Mouse (Mus musculus): Measurements from ENCODE around the gene Stk32b. TPM values are rescaled to one million over a fixed set of nuclear protein-coding genes. Genes with fewer than 3 reads are reported as not detected.

The Stk32b gene
- total and polyA plus RNA-seq, 3 experiments = 0.29 to 0.88 (median 0.45) TPM

- Histone ChIP-seq H3K79me2 (replicated peaks; ENCODE audit: control insufficient read depth, insufficient read depth, low read length) (no peaks in the 10 kb centered on the region), H3K36me3 (ENCODE audit: control insufficient read depth, insufficient read depth, low read length) (no peaks in the 10 kb centered on the region), H3K9ac (ENCODE audit: low read depth, low read length) (no peak overlapping the region), H3K27ac (no peak overlapping the region), H3K4me1 (ENCODE audit: control insufficient read depth, insufficient read depth, low read length) (no peaks in the 10 kb centered on the region), H3K4me3 (no peak overlapping the region), H3K27me3 (ENCODE audit: control insufficient read depth, insufficient read depth, low read length) (no peaks in the 10 kb centered on the region)
- intact Hi-C loops (cut with DNase I) = no loop called here
- WGBS = 69% methylated on average over 5 of the region's 5 CpGs
- TF ChIP-seq CTCF (IDR thresholded peaks at IDR 0.05) (no peak), POLR2A (IDR thresholded peaks at IDR 0.05; ENCODE audit: insufficient read depth, low read depth, low read length) (no peak), EP300 (IDR thresholded peaks at IDR 0.05; ENCODE audit: insufficient read depth, low read depth, low read length) (no peak)
- DNase-seq = no peak
Measured at GRCm38 (mm10) chr5:37655208-37655607, 61.8 kb downstream of the Stk32b start.

DNA sequence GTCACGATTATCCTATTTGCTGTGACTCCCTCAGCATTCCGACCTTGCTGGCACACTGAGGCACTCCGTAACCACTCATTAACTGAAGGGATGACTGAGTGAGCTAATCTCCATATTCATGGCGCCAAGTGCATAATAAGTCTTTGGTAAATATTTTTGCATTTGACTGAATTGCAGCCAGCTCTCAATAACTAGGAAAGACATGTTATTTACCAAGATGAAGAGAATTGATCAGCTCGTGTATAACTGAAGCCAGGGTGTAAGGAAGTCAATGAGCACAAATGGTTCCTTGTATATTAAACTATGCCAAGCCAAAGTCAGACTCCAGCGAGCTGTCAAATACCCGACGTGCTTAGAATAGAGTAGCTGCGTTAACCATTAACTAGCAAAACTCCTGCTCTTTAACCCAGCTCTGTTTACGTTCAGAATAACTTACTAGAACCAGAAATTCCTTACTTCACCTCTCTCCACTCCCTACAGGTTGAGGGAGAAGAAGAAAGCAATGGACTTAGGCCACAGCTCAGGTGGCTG, 66.2 kb downstream of the Stk32b start:
- no peak overlapping the region for H3K9ac ChIP-seq (ENCODE audit: low read depth, low read length)
- H3K79me2 ChIP-seq (replicated peaks; ENCODE audit: control insufficient read depth, insufficient read depth, low read length) = no peaks in the 10 kb centered on the region
- no peak overlapping the region for H3K4me3 ChIP-seq
- 73% methylated on average over 10 of the region's 10 CpGs for whole genome bisulfite sequencing
- H3K36me3 ChIP-seq (ENCODE audit: control insufficient read depth, insufficient read depth, low read length) = no peaks in the 10 kb centered on the region
- H3K27ac ChIP-seq = no peak overlapping the region
- DNase-seq = no peak
- no peaks in the 10 kb centered on the region for H3K4me1 ChIP-seq (ENCODE audit: control insufficient read depth, insufficient read depth, low read length)
- intact Hi-C loops (cut with DNase I) = no loop called here
- no peaks in the 10 kb centered on the region for H3K27me3 ChIP-seq (ENCODE audit: control insufficient read depth, insufficient read depth, low read length)
- TF ChIP-seq POLR2A (IDR thresholded peaks at IDR 0.05; ENCODE audit: insufficient read depth, low read depth, low read length) = no peak
- TF ChIP-seq CTCF (IDR thresholded peaks at IDR 0.05) = no peak
- TF ChIP-seq EP300 (IDR thresholded peaks at IDR 0.05; ENCODE audit: insufficient read depth, low read depth, low read length) = no peak

DNA sequence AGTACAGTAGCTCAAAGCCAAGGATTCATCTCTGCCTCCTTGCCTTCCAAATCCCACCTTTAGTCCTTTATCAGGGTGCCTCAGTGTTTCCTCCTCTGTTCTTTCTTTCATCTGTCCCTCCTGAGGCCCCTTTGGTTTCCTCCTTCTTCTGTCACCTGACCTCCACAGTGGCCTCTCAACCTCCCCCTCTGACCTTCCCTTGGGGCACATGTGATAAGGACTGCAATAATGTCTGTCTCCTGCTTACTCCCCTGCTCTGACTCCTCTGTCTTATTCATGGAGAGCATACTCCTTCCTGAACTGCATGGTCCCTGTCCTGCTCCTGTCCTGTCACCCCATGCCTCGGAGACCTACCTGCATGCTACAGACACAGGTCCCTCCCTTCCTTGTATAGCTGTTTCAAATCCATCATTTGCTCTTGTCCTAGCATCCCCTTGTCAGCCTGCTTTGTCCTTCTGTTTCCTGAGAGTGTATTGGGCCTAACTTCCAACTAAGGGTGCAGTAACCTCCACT, 66.8 kb downstream of the Stk32b start:
- Histone ChIP-seq H3K4me3 (no peak overlapping the region), H3K79me2 (replicated peaks; ENCODE audit: control insufficient read depth, insufficient read depth, low read length) (no peaks in the 10 kb centered on the region), H3K27me3 (ENCODE audit: control insufficient read depth, insufficient read depth, low read length) (no peaks in the 10 kb centered on the region), H3K36me3 (ENCODE audit: control insufficient read depth, insufficient read depth, low read length) (no peaks in the 10 kb centered on the region), H3K9ac (ENCODE audit: low read depth, low read length) (no peak overlapping the region), H3K4me1 (ENCODE audit: control insufficient read depth, insufficient read depth, low read length) (no peaks in the 10 kb centered on the region), H3K27ac (no peak overlapping the region)
- intact Hi-C loops (cut with DNase I) = no loop called here
- TF ChIP-seq POLR2A (IDR thresholded peaks at IDR 0.05; ENCODE audit: insufficient read depth, low read depth, low read length) (no peak), EP300 (IDR thresholded peaks at IDR 0.05; ENCODE audit: insufficient read depth, low read depth, low read length) (no peak), CTCF (IDR thresholded peaks at IDR 0.05) (no peak)
- DNase-seq = no peak
- 80% methylated on average over 1 of the region's 1 CpGs for WGBS

DNA sequence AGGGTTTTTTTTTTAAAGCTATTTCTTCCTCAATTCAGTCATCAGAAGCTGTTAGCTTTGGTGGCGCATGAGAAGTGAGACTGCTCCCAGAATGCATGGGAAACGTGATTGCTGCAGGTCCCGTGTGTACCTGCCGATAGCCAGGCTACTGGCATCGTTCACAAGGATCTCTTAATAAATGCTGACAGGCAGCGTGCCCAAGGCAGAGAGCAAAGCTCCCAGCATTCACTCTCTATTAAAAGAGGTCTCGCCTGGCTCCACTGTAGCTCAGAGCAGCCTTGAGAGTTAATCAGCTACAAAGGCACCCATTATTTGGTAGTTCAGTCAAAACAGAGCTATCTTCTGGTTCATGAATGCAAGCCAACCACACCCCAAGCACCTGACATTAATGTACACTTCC, 72.9 kb downstream of the Stk32b start:
- H3K79me2 ChIP-seq (replicated peaks; ENCODE audit: control insufficient read depth, insufficient read depth, low read length) = no peaks in the 10 kb centered on the region
- H3K36me3 ChIP-seq (ENCODE audit: control insufficient read depth, insufficient read depth, low read length) = no peaks in the 10 kb centered on the region
- H3K27ac ChIP-seq = no peak overlapping the region
- no peak overlapping the region for H3K4me3 ChIP-seq
- H3K27me3 ChIP-seq (ENCODE audit: control insufficient read depth, insufficient read depth, low read length) = no peaks in the 10 kb centered on the region
- WGBS = 79% methylated on average over 7 of the region's 7 CpGs
- intact Hi-C loops (cut with DNase I) = no loop called here
- H3K9ac ChIP-seq (ENCODE audit: low read depth, low read length) = no peak overlapping the region
- DNase-seq = no peak
- TF ChIP-seq EP300 (IDR thresholded peaks at IDR 0.05; ENCODE audit: insufficient read depth, low read depth, low read length) (no peak), POLR2A (IDR thresholded peaks at IDR 0.05; ENCODE audit: insufficient read depth, low read depth, low read length) (no peak), CTCF (IDR thresholded peaks at IDR 0.05) (no peak)
- no peaks in the 10 kb centered on the region for H3K4me1 ChIP-seq (ENCODE audit: control insufficient read depth, insufficient read depth, low read length)

GRCm38 (mm10) chr5:37642486-37642885, 74.5 kb downstream of the Stk32b start:
- Histone ChIP-seq H3K79me2 (replicated peaks; ENCODE audit: control insufficient read depth, insufficient read depth, low read length) (no peaks in the 10 kb centered on the region), H3K27ac (no peak overlapping the region), H3K9ac (ENCODE audit: low read depth, low read length) (no peak overlapping the region), H3K4me3 (no peak overlapping the region), H3K27me3 (ENCODE audit: control insufficient read depth, insufficient read depth, low read length) (no peaks in the 10 kb centered on the region), H3K4me1 (ENCODE audit: control insufficient read depth, insufficient read depth, low read length) (no peaks in the 10 kb centered on the region), H3K36me3 (ENCODE audit: control insufficient read depth, insufficient read depth, low read length) (no peaks in the 10 kb centered on the region)
- no peak for TF ChIP-seq CTCF (IDR thresholded peaks at IDR 0.05)
- no peak for TF ChIP-seq POLR2A (IDR thresholded peaks at IDR 0.05; ENCODE audit: insufficient read depth, low read depth, low read length)
- no peak for TF ChIP-seq EP300 (IDR thresholded peaks at IDR 0.05; ENCODE audit: insufficient read depth, low read depth, low read length)
- DNase-seq = no peak
- WGBS = 63% methylated on average over 7 of the region's 7 CpGs
- intact Hi-C loops (cut with DNase I) = no loop called here

DNA sequence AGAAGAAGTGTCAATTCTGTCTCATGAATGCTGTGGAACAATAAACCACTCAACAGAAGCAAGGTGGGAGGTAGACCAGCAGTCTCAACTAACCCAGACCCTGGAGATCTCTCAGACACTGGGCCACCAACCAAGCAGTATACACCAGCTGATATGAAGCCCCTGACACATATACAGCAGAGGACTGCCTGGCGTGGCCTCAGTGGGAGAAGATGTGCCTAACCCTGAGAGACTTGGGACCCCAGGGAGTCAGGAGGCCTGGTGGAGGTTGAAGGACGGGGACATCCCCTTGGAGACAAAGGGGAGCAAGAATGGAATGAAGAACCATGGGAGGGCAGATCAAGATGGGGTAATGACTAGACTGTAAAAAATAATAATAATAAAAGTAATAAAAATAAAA, 82.2 kb downstream of the Stk32b start:
- TF ChIP-seq EP300 (IDR thresholded peaks at IDR 0.05; ENCODE audit: insufficient read depth, low read depth, low read length) = no peak
- no peak for TF ChIP-seq CTCF (IDR thresholded peaks at IDR 0.05)
- no peak for TF ChIP-seq POLR2A (IDR thresholded peaks at IDR 0.05; ENCODE audit: insufficient read depth, low read depth, low read length)
- H3K27me3 ChIP-seq (ENCODE audit: control insufficient read depth, insufficient read depth, low read length) = no peaks in the 10 kb centered on the region
- H3K4me1 ChIP-seq (ENCODE audit: control insufficient read depth, insufficient read depth, low read length) = no peaks in the 10 kb centered on the region
- DNase-seq = no peak
- no peak overlapping the region for H3K9ac ChIP-seq (ENCODE audit: low read depth, low read length)
- no peaks in the 10 kb centered on the region for H3K79me2 ChIP-seq (replicated peaks; ENCODE audit: control insufficient read depth, insufficient read depth, low read length)
- no peaks in the 10 kb centered on the region for H3K36me3 ChIP-seq (ENCODE audit: control insufficient read depth, insufficient read depth, low read length)
- H3K4me3 ChIP-seq = no peak overlapping the region
- H3K27ac ChIP-seq = no peak overlapping the region
- intact Hi-C loops (cut with DNase I) = no loop called here
- WGBS = 60% methylated on average over 2 of the region's 2 CpGs
